Mouse (Mus musculus) MEL (cell line): ENCODE data around the gene Rabep2. TPM values are rescaled to one million over a fixed set of nuclear protein-coding genes. Genes with fewer than 3 reads are reported as not detected.
A peak's percentile ranks its signal among the peaks of the same experiment; 100 is the strongest.

ENCODE experiments used
- DNase-seq: peaks from one replicate; pipeline ENCODE4 v3.0.0; 2011; ENCODE audit warnings: low read depth, low spot score
- H3K27ac ChIP-seq: 2 replicates; pipeline ENCODE4 v1.5.1; 2012; ENCODE audit warnings: low read depth, mild to moderate bottlenecking, control low read depth, low read length, moderate library complexity; ENCODE audit not compliant: control insufficient read depth
- H3K27me3 ChIP-seq, 2 experiments: fragments of 150-350 bp in 1 of 2; sonication (generic) in 1 of 2; 2 replicates each; pipeline ENCODE4 v1.6.1; 2012; ENCODE audit warnings: low read length in 2 of 2, mild to moderate bottlenecking in 2 of 2, improper control_type of control experiment in 1 of 2, moderate library complexity in 1 of 2; ENCODE audit not compliant: insufficient read depth in 2 of 2, control insufficient read depth in 1 of 2
- H3K36me3 ChIP-seq, 2 experiments: 2 replicates each; pipeline ENCODE4 v1.6.1; 2012 to 2014; ENCODE audit warnings: low read length in 2 of 2, improper control_type of control experiment in 1 of 2, inconsistent platforms in 1 of 2, mild to moderate bottlenecking in 1 of 2; ENCODE audit not compliant: insufficient read depth in 2 of 2, control insufficient read depth in 1 of 2
- H3K4me1 ChIP-seq, 2 experiments: fragments of 150-350 bp in 1 of 2; sonication (generic) in 1 of 2; 2 replicates each; pipeline ENCODE4 v1.6.1; 2012; ENCODE audit warnings: low read length in 2 of 2, improper control_type of control experiment in 1 of 2, mild to moderate bottlenecking in 1 of 2; ENCODE audit not compliant: insufficient read depth in 2 of 2, control insufficient read depth in 1 of 2
- H3K4me3 ChIP-seq, 2 experiments: fragments of 150-350 bp in 1 of 2; sonication (generic) in 1 of 2; 2 replicates each; pipeline ENCODE4 v1.5.1; 2012; ENCODE audit warnings: low read depth in 2 of 2, low read length in 2 of 2, mild to moderate bottlenecking in 2 of 2, moderate library complexity in 2 of 2, control low read depth in 1 of 2, improper control_type of control experiment in 1 of 2; ENCODE audit not compliant: control insufficient read depth in 1 of 2, insufficient read depth in 1 of 2
- H3K79me2 ChIP-seq: 2 replicates; pipeline ENCODE4 v1.6.1; 2012; ENCODE audit warnings: mild to moderate bottlenecking, low read length, moderate library complexity; ENCODE audit not compliant: control insufficient read depth, poor library complexity, insufficient read depth
- H3K9ac ChIP-seq: 2 replicates; pipeline ENCODE4 v1.6.1; 2012; ENCODE audit warnings: low read depth, mild to moderate bottlenecking, control low read depth, low read length, moderate library complexity; ENCODE audit not compliant: control insufficient read depth, poor library complexity, severe bottlenecking
- H3K9me3 ChIP-seq: fragments of 150-350 bp; sonication (generic); replicated peaks from 2 replicates; pipeline ENCODE4 v1.6.1; 2012; ENCODE audit warnings: mild to moderate bottlenecking, low read length, improper control_type of control experiment, moderate library complexity; ENCODE audit not compliant: insufficient read depth
- BHLHE40 ChIP-seq: IDR thresholded peaks from 2 replicates; pipeline ENCODE4 v1.6.1; 2012; ENCODE audit warnings: low read depth, mild to moderate bottlenecking, inconsistent platforms, low read length, improper control_type of control experiment, borderline replicate concordance
- CTCF ChIP-seq, 3 experiments: IDR thresholded peaks in 2 of 3; conservative IDR thresholded peaks in 1 of 3; 2 replicates each; pipeline ENCODE4 v1.5.1; 2011 to 2012; ENCODE audit warnings: low read length in 3 of 3, low read depth in 2 of 3, mild to moderate bottlenecking in 2 of 3, improper control_type of control experiment in 1 of 3, inconsistent platforms in 1 of 3, mixed read lengths in 1 of 3, moderate library complexity in 1 of 3; ENCODE audit not compliant: control insufficient read depth in 1 of 3, insufficient read depth in 1 of 3, poor library complexity in 1 of 3, severe bottlenecking in 1 of 3
- GABPA ChIP-seq: IDR thresholded peaks from 2 replicates; pipeline ENCODE4 v1.6.1; 2012; ENCODE audit warnings: low read depth, mild to moderate bottlenecking, inconsistent platforms, low read length, improper control_type of control experiment, moderate library complexity
- MAFK ChIP-seq: IDR thresholded peaks from 2 replicates; pipeline ENCODE4 v1.6.1; 2011; ENCODE audit warnings: low read depth, mild to moderate bottlenecking, low read length, improper control_type of control experiment, borderline replicate concordance
- MAZ ChIP-seq: IDR thresholded peaks from 2 replicates; pipeline ENCODE4 v1.6.1; 2012; ENCODE audit warnings: low read depth, mild to moderate bottlenecking, inconsistent platforms, low read length, improper control_type of control experiment
- MEF2A ChIP-seq: IDR thresholded peaks from 2 replicates; pipeline ENCODE4 v1.6.1; 2014; ENCODE audit warnings: low read depth, mild to moderate bottlenecking, inconsistent platforms, low read length, improper control_type of control experiment; ENCODE audit not compliant: poor library complexity, insufficient replicate concordance, severe bottlenecking; ENCODE audit errors: extremely low read depth
- MYB ChIP-seq: IDR thresholded peaks from 2 replicates; pipeline ENCODE4 v1.6.1; 2011; ENCODE audit warnings: mild to moderate bottlenecking, low read depth, low read length, improper control_type of control experiment
- NRF1 ChIP-seq: IDR thresholded peaks from 2 replicates; pipeline ENCODE4 v1.6.1; 2014; ENCODE audit warnings: low read depth, mild to moderate bottlenecking, inconsistent platforms, low read length, improper control_type of control experiment, moderate library complexity; ENCODE audit not compliant: poor library complexity, insufficient read depth, severe bottlenecking
- POLR2A ChIP-seq, 2 experiments: IDR thresholded peaks; 2 replicates each; pipeline ENCODE4 v1.6.1; 2011 to 2012; ENCODE audit warnings: low read length in 2 of 2, mild to moderate bottlenecking in 2 of 2, control low read depth in 1 of 2, improper control_type of control experiment in 1 of 2, low read depth in 1 of 2, moderate library complexity in 1 of 2; ENCODE audit not compliant: control insufficient read depth in 1 of 2, insufficient read depth in 1 of 2, poor library complexity in 1 of 2
- POLR2AphosphoS2 ChIP-seq: IDR thresholded peaks from 2 replicates; pipeline ENCODE4 v1.6.1; 2011; ENCODE audit warnings: low read length, improper control_type of control experiment
- RAD21 ChIP-seq: IDR thresholded peaks from 2 replicates; pipeline ENCODE4 v1.6.1; 2011; ENCODE audit warnings: mild to moderate bottlenecking, low read depth, low read length, improper control_type of control experiment
- RCOR1 ChIP-seq: IDR thresholded peaks from 2 replicates; pipeline ENCODE4 v1.6.1; 2012; ENCODE audit warnings: low read depth, mild to moderate bottlenecking, inconsistent platforms, low read length, improper control_type of control experiment
- SIN3A ChIP-seq: IDR thresholded peaks from 2 replicates; pipeline ENCODE4 v1.6.1; 2012; ENCODE audit warnings: low read length, improper control_type of control experiment, inconsistent platforms
- SMC3 ChIP-seq: IDR thresholded peaks from 2 replicates; pipeline ENCODE4 v1.6.1; 2011; ENCODE audit warnings: low read depth, low read length, improper control_type of control experiment
- TAL1 ChIP-seq: IDR thresholded peaks from 2 replicates; pipeline ENCODE4 v1.6.1; 2012; ENCODE audit warnings: mild to moderate bottlenecking, inconsistent platforms, low read length, moderate library complexity, mixed read lengths
- UBTF ChIP-seq: IDR thresholded peaks from 2 replicates; pipeline ENCODE4 v1.6.1; 2012; ENCODE audit warnings: low read depth, mild to moderate bottlenecking, inconsistent platforms, low read length, improper control_type of control experiment, moderate library complexity, borderline replicate concordance; ENCODE audit not compliant: insufficient read depth
- ZC3H11A ChIP-seq: IDR thresholded peaks from 2 replicates; pipeline ENCODE4 v1.6.1; 2012; ENCODE audit warnings: low read depth, mild to moderate bottlenecking, inconsistent platforms, low read length, improper control_type of control experiment
- ZKSCAN1 ChIP-seq: IDR thresholded peaks from 2 replicates; pipeline ENCODE4 v1.6.1; 2012; ENCODE audit warnings: low read depth, mild to moderate bottlenecking, inconsistent platforms, low read length, improper control_type of control experiment, moderate library complexity
- ZMIZ1 ChIP-seq: IDR thresholded peaks from 2 replicates; pipeline ENCODE4 v1.6.1; 2012; ENCODE audit warnings: low read depth, mild to moderate bottlenecking, inconsistent platforms, low read length, improper control_type of control experiment, moderate library complexity
- ZNF384 ChIP-seq: IDR thresholded peaks from 2 replicates; pipeline ENCODE4 v1.6.1; 2012; ENCODE audit warnings: low read depth, mild to moderate bottlenecking, inconsistent platforms, low read length, improper control_type of control experiment
- polyA plus RNA-seq, 2 experiments: library from polyadenylated mRNA; stranded (reverse) in 1 of 2; unstranded in 1 of 2; fragments of >175 nt in 1 of 2; fragments of >200 nt in 1 of 2; gene quantifications; 2 replicates each; pipeline versions ENCODE4 v1.2.1 to v1.2.4; 2012; ENCODE audit warnings: low replicate concordance in 2 of 2, low read depth in 1 of 2; ENCODE audit not compliant: insufficient read length in 2 of 2, insufficient read depth in 1 of 2, missing spikeins in 1 of 2
- total RNA-seq: library from RNA; depleted of rRNA; stranded (reverse); fragments of 300-350 nt; gene quantifications from 2 replicates; pipeline ENCODE4 v1.2.3, GENCODE M21; 2012

Rabep2 gene
- total and polyA plus RNA-seq, 3 experiments, result 12.9 to 16.2 TPM; not detected in 1

- no peak overlapping the region for H3K9ac ChIP-seq
- TF ChIP-seq ZKSCAN1, result no peak
- TF ChIP-seq ZNF384, result no peak
These were observed 6.8 kb upstream of the Rabep2 start for GRCm38 (mm10) chr7:126421756-126422155.

DNA sequence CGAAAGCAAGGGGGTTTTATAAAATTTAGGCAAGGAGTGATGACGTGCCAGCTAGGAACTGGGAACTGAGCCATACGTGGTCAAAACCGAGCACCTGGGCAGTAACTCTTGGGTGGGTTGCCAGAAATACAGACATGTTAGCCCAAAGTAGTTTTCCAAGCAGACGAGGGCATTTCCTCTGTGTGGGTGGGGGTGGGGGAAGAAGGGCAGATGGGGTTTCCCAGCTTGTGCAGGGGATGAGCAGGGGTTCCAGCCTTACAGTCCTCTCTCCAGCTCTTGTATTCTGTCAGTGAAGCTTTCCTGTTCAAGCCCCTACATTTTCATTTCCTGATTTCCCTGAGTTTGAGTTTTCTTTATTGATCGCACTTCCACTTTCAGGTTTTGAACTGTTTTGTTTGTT is 4.4 kb upstream of the Rabep2 start:
- Histone ChIP-seq H3K36me3 (peaks cover 0 to 4% of the 10 kb centered on the region in 2 experiments; a peak in 2 of 4 replicates), H3K4me3 (no peak overlapping the region), H3K4me1 (peaks cover 0 to 3% of the 10 kb centered on the region in 2 experiments; a peak in 2 of 4 replicates), H3K9me3 (no peaks in the 10 kb centered on the region), H3K9ac (no peak overlapping the region), H3K79me2 (no peaks in the 10 kb centered on the region), H3K27me3 (no peaks in the 10 kb centered on the region), H3K27ac (no peak overlapping the region)
- no peak for TF ChIP-seq POLR2A (IDR thresholded peaks at IDR 0.05; ENCODE audit: control insufficient read depth in 1 of 2, insufficient read depth in 1 of 2, low read depth in 1 of 2, low read length in 2 of 2, poor library complexity in 1 of 2)
- no peak for TF ChIP-seq TAL1
- no peak for TF ChIP-seq NRF1
- no peak for TF ChIP-seq CTCF (IDR thresholded peaks at IDR 0.05 in 2 of 3, conservative IDR thresholded peaks at IDR 0.05 in 1 of 3; ENCODE audit: control insufficient read depth in 1 of 3, insufficient read depth in 1 of 3, low read depth in 2 of 3, low read length in 3 of 3, poor library complexity in 1 of 3, severe bottlenecking in 1 of 3)
- TF ChIP-seq RAD21, result no peak
- no peak for TF ChIP-seq UBTF
- TF ChIP-seq RCOR1, result no peak
- no peak for TF ChIP-seq MEF2A
- no peak for TF ChIP-seq ZKSCAN1
- no peak for TF ChIP-seq POLR2AphosphoS2
- TF ChIP-seq BHLHE40, result no peak
- no peak for TF ChIP-seq SMC3
- no peak for TF ChIP-seq MAZ
- TF ChIP-seq ZC3H11A, result no peak
- TF ChIP-seq GABPA, result no peak
- no peak for TF ChIP-seq ZMIZ1
- TF ChIP-seq SIN3A, result no peak
- TF ChIP-seq MAFK, result no peak
- TF ChIP-seq ZNF384, result no peak
- no peak for TF ChIP-seq MYB
- no peak for DNase-seq

More at GRCm38 (mm10) chr7:126421756-126422155, 6.8 kb upstream of the Rabep2 start:
- Histone ChIP-seq H3K4me3 (no peak overlapping the region), H3K9me3 (no peaks in the 10 kb centered on the region), H3K27ac (no peak overlapping the region), H3K4me1 (peaks cover 0 to 10% of the 10 kb centered on the region in 2 experiments; a peak in 2 of 4 replicates), H3K79me2 (no peaks in the 10 kb centered on the region), H3K27me3 (no peaks in the 10 kb centered on the region), H3K36me3 (0 out of 4 replicates have a peak, but pooled peaks cover 0 to 3% of the 10 kb centered on the region in 2 experiments)
- DNase-seq, result peak; percentile 29
